Mouse (Mus musculus) WW6 (cell line): ENCODE data around the gene Mocs1.

Experiments
- DNase-seq: peaks from one replicate; pipeline ENCODE4 v3.0.0-alpha.2; 2013; ENCODE audit warnings: low read depth, low spot score

The Mocs1 gene

GRCm38 (mm10) chr17:49481876-49482275 lies 53.7 kb downstream of the Mocs1 start:
- no peak for DNase-seq

GRCm38 (mm10) chr17:49484435-49484834 lies 56.3 kb downstream of the Mocs1 start:
- DNase-seq: no peak

GRCm38 (mm10) chr17:49489098-49489497 lies 60.9 kb downstream of the Mocs1 start:
- no peak for DNase-seq

- DNase-seq: no peak
Measured at GRCm38 (mm10) chr17:49493276-49493675, 65.1 kb downstream of the Mocs1 start.

- no peak for DNase-seq
Measured at GRCm38 (mm10) chr17:49498169-49498568, 70.0 kb downstream of the Mocs1 start.

- DNase-seq: no peak
Measured at GRCm38 (mm10) chr17:49499635-49500034, 71.5 kb downstream of the Mocs1 start.

GRCm38 (mm10) chr17:49500234-49500633 lies 72.1 kb downstream of the Mocs1 start:
- DNase-seq: no peak

GRCm38 (mm10) chr17:49503246-49503900 lies 75.2 kb downstream of the Mocs1 start:
- DNase-seq: no peak
